Mouse (Mus musculus): Measurements from ENCODE around the gene Sco1.

GRCm38 (mm10) chr11:67022354-67023115, 29.9 kb upstream of the Sco1 start:
- TF ChIP-seq CTCF (IDR thresholded peaks at IDR 0.05; ENCODE audit: control insufficient read depth, insufficient read depth, low read length) (peak; percentile 47), POLR2A (IDR thresholded peaks at IDR 0.05; ENCODE audit: borderline replicate concordance, control insufficient read depth, low read depth, low read length) (no peak)
